Mouse (Mus musculus): ENCODE data around the gene Kcnk4.

- TF ChIP-seq CTCF (IDR thresholded peaks at IDR 0.05; ENCODE audit: low read depth, low read length) (no peak), POLR2A (IDR thresholded peaks at IDR 0.05; ENCODE audit: extremely low read depth, insufficient read depth, low read length) (no peak)
These were observed 37.3 kb upstream of the Kcnk4 start for GRCm38 (mm10) chr19:6971644-6972043.
